Mouse (Mus musculus) intestine, embryonic 15.5 days (tissue): Measurements from ENCODE around the gene Gm5767. TPM values are rescaled to one million over a fixed set of nuclear protein-coding genes. Genes with fewer than 3 reads are reported as not detected.
A peak's percentile ranks its signal among the peaks of the same experiment; 100 is the strongest.

Experiments
- ATAC-seq: fragments of 200-750 bp; cut with Nextera tagmentation; 2 replicates; pipeline ENCODE4 v1.8.0; 2017; ENCODE audit warnings: moderate TSS enrichment, moderate library complexity
- H3K27ac ChIP-seq: fragments of 300-500 bp; sonication (generic); 2 replicates; pipeline ENCODE4 v1.5.1; 2015; ENCODE audit warnings: mild to moderate bottlenecking, inconsistent platforms
- H3K27me3 ChIP-seq: fragments of 300-500 bp; sonication (generic); replicated peaks from 2 replicates; pipeline ENCODE4 v1.6.1; 2015; ENCODE audit warnings: inconsistent platforms
- H3K36me3 ChIP-seq: fragments of 300-500 bp; sonication (generic); 2 replicates; pipeline ENCODE4 v1.6.1; 2015; ENCODE audit warnings: inconsistent platforms
- H3K4me1 ChIP-seq: fragments of 300-500 bp; sonication (generic); replicated peaks from 2 replicates; pipeline ENCODE4 v1.6.1; 2015; ENCODE audit warnings: inconsistent platforms
- H3K4me2 ChIP-seq: fragments of 300-500 bp; sonication (generic); replicated peaks from 2 replicates; pipeline ENCODE4 v1.6.1; 2015; ENCODE audit warnings: mild to moderate bottlenecking, inconsistent platforms
- H3K4me3 ChIP-seq: fragments of 300-500 bp; sonication (generic); replicated peaks from 2 replicates; pipeline ENCODE4 v1.5.1; 2015; ENCODE audit warnings: inconsistent platforms
- H3K9ac ChIP-seq: fragments of 300-500 bp; sonication (generic); 2 replicates; pipeline ENCODE4 v1.6.1; 2015; ENCODE audit warnings: inconsistent platforms
- H3K9me3 ChIP-seq: fragments of 300-500 bp; sonication (generic); 2 replicates; pipeline ENCODE4 v1.6.1; 2016; ENCODE audit warnings: inconsistent platforms
- WGBS: fragments of 180-500 bp; shearing (Covaris S2); methylation state at CpG from one replicate; pipeline ENCODE4 v1.1.7; 2015; 5-methylcytosine and 5-hydroxymethylcytosine counted together
- polyA plus RNA-seq: library from polyadenylated mRNA; unstranded; fragments of >200 nt; fragmentation: Nextera tagmentation; extraction: Ambion mirVana; gene quantifications from 2 replicates; pipeline ENCODE4 v1.2.1, GENCODE M21; 2015

Gene Gm5767
- polyA plus RNA-seq, 1 experiment from 2014 or later = not detected

- ATAC-seq = peak; percentile 94
- under 1% methylated on average over 67 of the region's 67 CpGs for WGBS
- peak within 1 kb of the TSS; percentile 80 for H3K4me2 ChIP-seq
- H3K9ac ChIP-seq = peak within 1 kb of the TSS; percentile 66
- H3K9me3 ChIP-seq = no peaks in the 10 kb centered on the region
- H3K4me3 ChIP-seq = peak within 1 kb of the TSS; percentile 71
- H3K27me3 ChIP-seq = no peaks in the 10 kb centered on the region
- H3K36me3 ChIP-seq = no peaks in the 10 kb centered on the region; the same call in 1 of the 2 replicates
- H3K4me1 ChIP-seq = peaks cover 50% of the 10 kb centered on the region
- peak within 1 kb of the TSS; percentile 90 for H3K27ac ChIP-seq
Observed at GRCm38 (mm10) chr16:8671551-8672349, 8.8 kb upstream of the Gm5767 start, which contains the start of gene Carhsp1. Gene Carhsp1 (minus strand): TSS chr16:8672155.

- Histone ChIP-seq H3K4me3 (peak overlapping the region; percentile 71), H3K27ac (peak overlapping the region; percentile 90), H3K9me3 (no peaks in the 10 kb centered on the region), H3K36me3 (no peaks in the 10 kb centered on the region; the same call in 1 of the 2 replicates), H3K4me2 (peak overlapping the region; percentile 80), H3K9ac (peak overlapping the region; percentile 38), H3K4me1 (peaks cover 44% of the 10 kb centered on the region), H3K27me3 (no peaks in the 10 kb centered on the region)
- 0% methylated on average over 18 of the region's 18 CpGs for WGBS
- ATAC-seq = no peak
Observed at GRCm38 (mm10) chr16:8672350-8672687, 8.3 kb upstream of the Gm5767 start.

GRCm38 (mm10) chr16:8672811-8673210 lies 7.8 kb upstream of the Gm5767 start:
- Histone ChIP-seq H3K4me3 (no peak overlapping the region), H3K9ac (no peak overlapping the region), H3K27ac (no peak overlapping the region), H3K36me3 (no peaks in the 10 kb centered on the region; the same call in 1 of the 2 replicates), H3K27me3 (no peaks in the 10 kb centered on the region), H3K9me3 (no peaks in the 10 kb centered on the region), H3K4me1 (peaks cover 39% of the 10 kb centered on the region), H3K4me2 (peak overlapping the region; percentile 80)
- no peak for ATAC-seq

- no peak overlapping the region for H3K4me3 ChIP-seq
- H3K4me1 ChIP-seq = peaks cover 34% of the 10 kb centered on the region
- H3K9me3 ChIP-seq = no peaks in the 10 kb centered on the region
- 69% methylated on average over 6 of the region's 6 CpGs for WGBS
- no peak for ATAC-seq
- no peak overlapping the region for H3K9ac ChIP-seq
- no peak overlapping the region for H3K27ac ChIP-seq
- no peak overlapping the region for H3K4me2 ChIP-seq
- H3K36me3 ChIP-seq = no peaks in the 10 kb centered on the region; the same call in 1 of the 2 replicates
- H3K27me3 ChIP-seq = no peaks in the 10 kb centered on the region
Observed at GRCm38 (mm10) chr16:8673343-8673742, 7.2 kb upstream of the Gm5767 start.

GRCm38 (mm10) chr16:8674165-8674564 lies 6.4 kb upstream of the Gm5767 start:
- H3K36me3 ChIP-seq = no peaks in the 10 kb centered on the region
- peaks cover 26% of the 10 kb centered on the region for H3K4me1 ChIP-seq
- H3K4me2 ChIP-seq = no peak overlapping the region
- H3K9ac ChIP-seq = no peak overlapping the region
- H3K27ac ChIP-seq = no peak overlapping the region
- no peaks in the 10 kb centered on the region for H3K9me3 ChIP-seq
- 6% methylated on average over 8 of the region's 8 CpGs for WGBS
- ATAC-seq = no peak
- H3K27me3 ChIP-seq = no peaks in the 10 kb centered on the region
- H3K4me3 ChIP-seq = no peak overlapping the region

GRCm38 (mm10) chr16:8675559-8675958 lies 5.0 kb upstream of the Gm5767 start:
- no peak for ATAC-seq
- Histone ChIP-seq H3K9me3 (no peaks in the 10 kb centered on the region), H3K27me3 (no peaks in the 10 kb centered on the region), H3K36me3 (no peaks in the 10 kb centered on the region), H3K9ac (no peak overlapping the region), H3K4me2 (no peak overlapping the region), H3K4me3 (no peak overlapping the region), H3K27ac (no peak overlapping the region), H3K4me1 (peaks cover 12% of the 10 kb centered on the region)
- 72% methylated on average over 8 of the region's 8 CpGs for WGBS

GRCm38 (mm10) chr16:8676228-8676627 lies 4.3 kb upstream of the Gm5767 start:
- no peak overlapping the region for H3K4me2 ChIP-seq
- peaks cover 6% of the 10 kb centered on the region; the same call in 1 of the 2 replicates for H3K4me1 ChIP-seq
- H3K4me3 ChIP-seq = no peak overlapping the region
- no peak overlapping the region for H3K9ac ChIP-seq
- H3K27ac ChIP-seq = no peak overlapping the region
- H3K27me3 ChIP-seq = no peaks in the 10 kb centered on the region
- H3K36me3 ChIP-seq = no peaks in the 10 kb centered on the region
- H3K9me3 ChIP-seq = no peaks in the 10 kb centered on the region
- WGBS = 75% methylated on average over 2 of the region's 2 CpGs
- no peak for ATAC-seq

- Histone ChIP-seq H3K4me2 (no peak overlapping the region), H3K27ac (no peak overlapping the region), H3K9me3 (no peaks in the 10 kb centered on the region), H3K9ac (no peak overlapping the region), H3K27me3 (no peaks in the 10 kb centered on the region), H3K36me3 (no peaks in the 10 kb centered on the region), H3K4me1 (peaks cover 6% of the 10 kb centered on the region; the same call in 1 of the 2 replicates), H3K4me3 (no peak overlapping the region)
- WGBS = 51% methylated on average over 4 of the region's 4 CpGs
- no peak for ATAC-seq
Observed at GRCm38 (mm10) chr16:8676800-8677199, 3.8 kb upstream of the Gm5767 start.

- H3K9me3 ChIP-seq = no peaks in the 10 kb centered on the region
- no peak overlapping the region for H3K4me3 ChIP-seq
- no peak overlapping the region for H3K9ac ChIP-seq
- WGBS = 71% methylated on average over 5 of the region's 5 CpGs
- ATAC-seq = no peak
- H3K36me3 ChIP-seq = no peaks in the 10 kb centered on the region
- no peaks in the 10 kb centered on the region for H3K27me3 ChIP-seq
- peaks cover 3% of the 10 kb centered on the region; the same call in 1 of the 2 replicates for H3K4me1 ChIP-seq
- no peak overlapping the region for H3K4me2 ChIP-seq
- H3K27ac ChIP-seq = no peak overlapping the region
Observed at GRCm38 (mm10) chr16:8678035-8678434, 2.5 kb upstream of the Gm5767 start.

- H3K36me3 ChIP-seq = no peaks in the 10 kb centered on the region
- ATAC-seq = no peak
- H3K4me2 ChIP-seq = no peak overlapping the region
- H3K4me3 ChIP-seq = no peak overlapping the region
- H3K9me3 ChIP-seq = no peaks in the 10 kb centered on the region
- H3K9ac ChIP-seq = no peak overlapping the region
- H3K27me3 ChIP-seq = no peaks in the 10 kb centered on the region
- peaks cover 3% of the 10 kb centered on the region; the same call in 1 of the 2 replicates for H3K4me1 ChIP-seq
- H3K27ac ChIP-seq = no peak overlapping the region
- 85% methylated on average over 4 of the region's 4 CpGs for WGBS
Observed at GRCm38 (mm10) chr16:8678676-8679075, 1.9 kb upstream of the Gm5767 start.

GRCm38 (mm10) chr16:8679780-8680179 lies 790 bp upstream of the Gm5767 start:
- H3K4me2 ChIP-seq = no peak overlapping the region
- H3K9ac ChIP-seq = no peak overlapping the region
- H3K9me3 ChIP-seq = no peaks in the 10 kb centered on the region
- WGBS = 66% methylated on average over 3 of the region's 3 CpGs
- H3K27ac ChIP-seq = no peak overlapping the region
- no peaks in the 10 kb centered on the region for H3K36me3 ChIP-seq
- no peak for ATAC-seq
- H3K27me3 ChIP-seq = no peaks in the 10 kb centered on the region
- no peak overlapping the region for H3K4me3 ChIP-seq
- H3K4me1 ChIP-seq = no peaks in the 10 kb centered on the region

GRCm38 (mm10) chr16:8685087-8685486 lies 4.5 kb downstream of the Gm5767 start:
- H3K9me3 ChIP-seq = no peaks in the 10 kb centered on the region
- 54% methylated on average over 4 of the region's 4 CpGs for WGBS
- H3K27ac ChIP-seq = no peak overlapping the region
- H3K4me3 ChIP-seq = no peak overlapping the region
- no peak for ATAC-seq
- H3K4me2 ChIP-seq = no peak overlapping the region
- H3K27me3 ChIP-seq = no peaks in the 10 kb centered on the region
- peaks cover 7% of the 10 kb centered on the region for H3K4me1 ChIP-seq
- no peak overlapping the region for H3K9ac ChIP-seq
- 0 out of 2 replicates have a peak, but pooled peaks cover 3% of the 10 kb centered on the region for H3K36me3 ChIP-seq
